Mouse (Mus musculus) right cerebral cortex, postnatal 10 days (tissue): ENCODE data around the gene Zpbp.

Experiments used
- DNase-seq, 2 experiments: peaks; one replicate each; pipeline ENCODE4 v3.0.0; 2021; ENCODE audit warnings: low spot score in 2 of 2

Zpbp gene

DNA sequence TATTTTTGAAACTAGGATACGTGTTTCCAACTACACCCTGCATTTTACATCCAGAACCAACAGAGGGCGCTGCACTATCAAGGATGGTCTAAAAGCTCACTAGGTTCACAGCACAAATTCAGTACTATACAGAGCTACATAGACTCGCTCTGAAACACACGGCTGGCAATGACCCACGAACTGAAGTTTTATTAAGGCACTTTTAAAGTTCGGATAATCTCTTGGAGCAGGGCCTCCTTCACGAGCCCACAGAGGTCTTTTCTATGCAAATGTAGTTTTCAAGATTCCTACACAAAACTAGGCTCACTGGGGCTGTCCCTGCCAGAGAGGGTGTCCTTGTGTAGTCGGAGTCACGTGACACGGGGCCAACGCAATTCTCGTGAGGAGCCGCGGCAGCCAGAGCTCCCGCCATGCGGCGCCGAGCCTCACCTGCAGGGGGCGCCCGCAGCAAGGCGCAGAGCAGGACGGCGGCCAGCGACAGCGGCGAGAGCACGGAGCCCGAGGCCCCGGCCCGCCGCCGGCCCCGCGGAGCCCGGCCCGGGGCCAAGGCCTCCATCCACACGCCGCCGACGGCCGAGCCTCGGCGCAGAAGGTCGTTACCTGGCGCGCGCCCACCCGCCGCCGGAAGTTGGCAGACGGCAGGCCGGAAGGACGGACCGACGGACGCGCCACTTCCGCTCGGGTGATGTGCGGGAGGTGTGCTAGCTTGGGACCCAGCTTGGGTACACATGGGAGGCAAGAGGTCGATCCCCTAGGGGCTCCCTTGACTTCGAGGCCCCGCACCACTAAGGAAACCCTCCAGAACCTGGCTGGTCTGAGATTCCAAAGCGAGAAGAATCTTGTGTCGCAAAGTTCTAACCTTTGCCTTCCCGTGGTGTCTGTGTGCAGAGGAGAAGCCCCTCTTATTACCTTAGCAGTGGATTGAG lies at the start of gene Zpbp, which contains the start of gene Spata48:
Gene Zpbp, minus strand, starts transcription at position 774 of the 926 bp plus-strand sequence.
Gene Spata48, plus strand, starts transcription at position 460 of the 926 bp plus-strand sequence.
- DNase-seq, result peak; percentile 92 to 93

DNA sequence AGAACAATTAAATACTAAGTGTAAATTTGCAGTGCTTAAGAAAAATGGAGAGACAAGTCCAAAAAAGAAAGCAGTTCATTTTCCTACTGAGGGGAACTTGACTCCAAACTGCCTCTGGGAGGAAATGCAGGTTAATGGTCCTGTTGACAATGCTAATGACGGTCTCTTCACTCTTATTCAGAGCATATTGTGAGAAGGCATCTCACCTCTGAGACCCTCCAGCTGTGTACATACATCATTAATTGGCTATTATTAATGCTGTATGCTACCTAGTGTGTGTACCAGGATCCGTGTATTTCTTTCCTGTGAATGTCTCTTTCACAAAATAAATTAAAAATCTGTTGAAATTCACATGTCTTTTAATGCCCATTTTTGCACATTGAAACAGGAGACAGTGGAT lies 47.2 kb upstream of the Zpbp start:
- DNase-seq, result no peak

- DNase-seq, result no peak
Measured at GRCm38 (mm10) chr11:11506187-11506586, 44.0 kb upstream of the Zpbp start.

- peak; percentile 25 to 46 for DNase-seq
Measured at GRCm38 (mm10) chr11:11499944-11500343, 37.7 kb upstream of the Zpbp start.

DNA sequence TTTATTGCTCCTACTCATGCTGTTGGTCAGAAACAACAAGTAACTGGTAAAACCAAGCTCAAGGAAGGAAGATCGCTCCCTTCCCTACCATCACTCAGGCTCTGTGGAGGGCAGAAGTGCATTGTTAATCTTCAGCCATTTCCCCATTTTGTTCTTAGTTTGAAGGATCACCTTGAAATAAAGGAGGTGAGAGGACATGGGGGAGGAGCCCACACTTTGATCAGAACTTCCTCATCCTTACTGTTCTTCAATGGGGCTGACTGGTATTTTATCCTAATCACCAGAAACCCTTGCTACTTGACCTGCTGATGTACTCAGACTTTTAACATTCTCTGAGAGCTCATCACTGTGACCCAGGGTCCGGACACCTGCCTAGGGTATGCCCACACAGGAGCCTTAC lies 33.5 kb upstream of the Zpbp start:
- DNase-seq, result no peak

- no peak for DNase-seq
Measured at GRCm38 (mm10) chr11:11492044-11492443, 29.8 kb upstream of the Zpbp start.

- DNase-seq, result no peak
Measured at GRCm38 (mm10) chr11:11484378-11484777, 22.2 kb upstream of the Zpbp start.

GRCm38 (mm10) chr11:11468924-11469323 lies 6.7 kb upstream of the Zpbp start:
- DNase-seq, result no peak

DNA sequence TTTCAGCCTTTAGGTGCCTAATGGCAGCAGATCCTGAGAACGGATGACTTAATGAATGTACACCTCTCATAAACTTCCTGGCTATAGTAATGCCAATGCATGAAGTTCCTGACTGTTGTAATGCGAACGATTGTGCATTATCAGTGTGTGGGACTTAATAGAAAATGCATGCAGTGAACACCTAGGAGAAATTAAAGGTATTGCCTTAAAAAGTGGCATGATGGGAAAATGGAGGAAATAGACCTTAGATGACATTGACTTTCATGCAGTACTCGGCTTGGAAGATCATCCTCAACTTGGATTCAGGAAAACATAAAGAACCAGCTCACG lies 318 bp upstream of the Zpbp start:
- no peak for DNase-seq

DNA sequence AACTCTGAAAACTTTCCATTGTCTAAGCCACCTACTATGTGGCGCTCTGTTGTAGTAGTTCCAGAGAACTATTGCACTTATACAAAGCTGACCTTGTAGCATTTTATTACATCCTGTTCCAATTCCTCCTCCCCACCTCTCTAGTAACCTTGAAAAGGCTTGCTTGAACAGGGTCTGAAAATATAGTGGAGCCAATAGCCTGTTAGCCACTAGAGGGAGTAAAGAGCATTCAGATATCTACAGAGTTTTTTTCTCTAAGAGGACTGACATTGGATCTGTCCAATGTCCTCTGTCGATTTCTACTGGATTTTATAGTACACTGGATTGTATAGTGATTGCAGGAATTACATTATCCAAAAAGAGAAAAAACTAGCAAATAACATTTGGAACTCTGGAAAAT lies 7.2 kb downstream of the Zpbp start:
- DNase-seq, result no peak

DNA sequence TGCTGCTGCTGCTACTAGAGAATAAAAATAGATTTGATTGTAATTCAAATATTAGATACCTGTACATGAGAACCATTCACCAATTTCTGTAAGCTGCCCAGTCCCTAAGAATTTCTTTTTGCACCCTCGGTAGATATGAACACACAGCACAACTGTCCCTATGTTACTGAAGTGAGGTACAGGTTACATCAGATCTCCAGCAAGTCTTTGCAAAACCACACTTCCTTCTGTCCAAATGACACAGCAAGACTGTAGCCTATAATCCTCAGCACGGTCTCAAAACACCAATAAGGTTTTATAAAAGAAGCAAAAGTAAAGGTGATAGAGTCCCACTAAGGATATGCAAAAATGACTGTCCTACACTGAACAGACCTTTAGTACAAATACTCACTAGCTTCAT lies 44.9 kb downstream of the Zpbp start:
- no peak for DNase-seq

- DNase-seq, result no peak
Measured at GRCm38 (mm10) chr11:11414188-11414587, 48.0 kb downstream of the Zpbp start.

DNA sequence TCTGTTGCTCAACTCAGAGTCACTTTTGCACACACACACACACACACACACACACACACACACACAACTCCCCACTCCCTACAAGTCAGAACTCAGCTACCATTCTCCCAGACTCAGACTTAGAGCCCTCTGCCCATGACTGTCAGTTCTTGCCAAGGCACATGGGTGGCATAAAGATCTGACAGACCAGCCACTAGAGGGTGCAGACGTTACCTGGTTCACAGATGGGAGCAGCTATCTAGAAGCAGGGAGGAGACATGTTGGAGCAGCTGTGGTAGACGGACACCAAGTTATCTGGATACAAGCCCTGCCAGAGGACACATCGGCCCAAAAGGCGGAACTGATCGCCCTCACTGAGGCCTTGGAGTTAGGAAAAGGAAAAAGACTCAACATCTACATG lies 67.5 kb downstream of the Zpbp start:
- DNase-seq, result no peak

DNA sequence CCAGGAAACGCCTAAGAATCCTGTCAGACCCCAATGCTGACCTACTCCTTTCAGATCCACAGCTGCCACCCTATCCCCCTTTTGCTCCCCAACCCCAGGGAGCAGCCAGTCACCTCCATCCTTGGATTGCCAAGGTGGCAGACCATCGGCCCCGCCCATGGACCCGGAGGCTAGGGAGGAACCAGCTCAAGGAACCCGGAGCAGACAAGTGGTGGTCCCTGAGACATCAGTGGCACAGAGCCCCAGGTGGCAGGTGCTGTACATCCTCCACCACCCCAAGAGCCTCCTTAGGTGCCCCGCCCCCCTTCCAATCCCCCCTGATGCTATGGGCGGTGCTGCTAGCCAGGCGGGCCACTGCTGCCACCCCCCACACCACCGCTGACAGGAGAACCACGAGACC lies 69.0 kb downstream of the Zpbp start:
- no peak for DNase-seq

DNA sequence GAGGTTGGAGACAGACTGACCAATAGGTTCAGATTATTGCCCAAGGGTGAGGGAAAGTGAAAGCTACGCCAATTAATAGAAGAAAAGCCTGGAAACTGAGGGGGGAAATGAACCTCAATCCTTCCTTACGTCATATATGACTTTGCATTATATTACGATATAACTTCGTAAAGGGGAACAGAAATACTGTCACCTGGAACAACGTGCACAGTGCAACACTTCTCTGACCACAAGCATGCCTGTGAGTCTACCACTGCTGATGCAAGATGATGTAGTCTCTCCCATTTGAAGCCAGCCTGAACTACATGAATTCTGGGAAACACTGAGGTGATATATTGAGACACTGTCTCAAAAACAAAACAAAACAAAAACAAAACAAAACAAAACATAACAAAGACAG lies 90.9 kb downstream of the Zpbp start:
- DNase-seq, result no peak

DNA sequence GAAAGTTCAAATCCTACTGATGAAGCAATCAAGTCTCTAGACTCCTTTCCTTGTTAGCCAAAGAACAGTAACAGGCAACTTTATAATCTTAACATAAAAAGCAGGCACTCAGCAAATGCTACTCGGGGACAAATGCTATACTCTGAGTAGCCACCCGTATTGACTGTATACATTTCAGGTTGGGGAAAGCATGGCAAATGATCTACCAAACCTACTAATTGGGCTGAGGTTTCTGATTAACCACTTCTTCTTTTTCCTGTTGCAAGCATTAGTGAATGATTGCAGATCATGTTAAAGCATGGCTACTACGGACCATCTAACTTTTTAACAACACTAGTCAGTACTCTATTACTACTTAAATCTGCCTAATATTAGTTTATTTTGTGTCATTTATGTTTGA lies 178.7 kb downstream of the Zpbp start:
- no peak for DNase-seq

DNA sequence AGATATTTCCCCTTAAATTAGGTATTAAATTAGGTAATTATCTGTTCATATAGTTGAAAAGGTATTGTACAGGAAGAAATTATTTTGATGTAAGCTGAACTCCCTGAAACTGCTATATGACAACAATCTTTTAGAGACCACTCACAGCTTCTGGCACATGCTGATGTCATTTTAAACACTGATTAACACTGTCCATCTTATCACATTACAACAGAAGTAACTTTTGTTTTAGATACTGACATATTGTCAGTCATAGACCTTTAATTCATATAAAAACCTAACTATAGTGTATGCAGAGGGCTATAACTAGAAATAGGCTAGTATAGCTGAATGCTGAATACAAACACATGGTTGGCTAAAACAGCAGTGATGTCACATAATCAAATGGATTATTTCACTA lies 182.1 kb downstream of the Zpbp start:
- DNase-seq, result no peak

- no peak for DNase-seq
Measured at GRCm38 (mm10) chr11:11257348-11257747, 204.9 kb downstream of the Zpbp start.

DNA sequence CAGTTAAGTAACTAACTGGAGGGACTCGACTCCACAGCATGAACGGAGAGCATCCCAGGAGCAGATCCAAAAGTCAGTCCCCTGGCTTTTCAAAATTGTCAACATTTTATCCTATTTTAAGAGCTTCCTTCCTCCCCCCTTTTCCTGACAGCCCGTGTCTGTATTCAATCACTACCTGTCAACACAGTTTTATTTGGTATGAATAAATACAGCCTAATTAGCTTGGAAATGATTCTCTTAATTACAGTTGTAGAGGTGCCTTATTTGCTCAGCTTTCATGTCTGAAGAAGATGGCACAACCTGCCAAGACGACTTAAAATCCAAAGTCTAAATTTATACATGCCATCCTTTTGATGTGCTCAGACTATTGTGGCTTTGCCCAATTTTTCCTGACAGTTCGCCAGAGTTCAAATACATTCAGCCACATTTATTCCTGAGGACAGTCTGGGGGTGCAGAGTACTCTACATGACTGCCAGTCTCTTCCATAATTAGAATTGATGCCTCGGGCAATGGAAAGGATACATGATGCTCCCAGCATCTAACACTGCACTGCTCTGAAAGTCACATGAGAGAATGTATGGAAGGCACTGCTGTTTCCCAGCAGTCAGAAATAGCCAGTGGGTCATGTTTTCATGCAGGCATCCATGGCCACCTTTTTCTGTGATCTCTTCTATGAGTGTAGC lies 219.4 kb downstream of the Zpbp start:
- DNase-seq, result no peak

DNA sequence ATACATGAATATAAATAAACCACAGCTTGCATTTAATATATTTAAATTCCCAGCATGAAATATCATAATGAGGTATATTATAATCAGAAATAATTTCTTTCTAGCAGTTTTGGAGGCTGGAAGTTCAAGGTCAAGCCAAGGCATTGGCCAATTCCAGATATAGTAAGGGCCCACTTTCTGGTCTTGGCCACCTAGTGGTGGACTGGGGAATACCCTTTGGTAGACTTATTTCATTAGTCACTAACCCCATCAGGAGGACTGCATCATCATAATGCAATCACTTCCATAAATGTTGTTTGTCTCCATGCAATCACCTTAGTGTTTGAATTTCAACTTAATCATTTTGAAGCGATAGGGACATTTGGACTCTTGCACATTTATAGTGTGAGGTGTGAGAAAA lies 222.9 kb downstream of the Zpbp start:
- DNase-seq, result no peak
